Mouse (Mus musculus) G1E (cell line): ENCODE measurements around the gene Ndufc2. TPM values are rescaled to one million over a fixed set of nuclear protein-coding genes. Genes with fewer than 3 reads are reported as not detected.
"Not testable (repeated sequence)": the region's sequence is repeated elsewhere in the genome, so short reads cannot be mapped to it uniquely, and the experiment has no call there.

Experiments used
- ATAC-seq: 2 replicates; pipeline ENCODE4 v1.8.0; 2016; ENCODE audit warnings: mild to moderate bottlenecking; ENCODE audit not compliant: insufficient number of reproducible peaks, poor library complexity, low FRiP score, severe bottlenecking; ENCODE audit errors: extremely low read depth
- DNase-seq: peaks from one replicate; pipeline ENCODE4 v3.0.0; 2012; ENCODE audit warnings: low spot score
- H3K27me3 ChIP-seq: 2 replicates; pipeline ENCODE4 v1.6.1; 2012; ENCODE audit warnings: mild to moderate bottlenecking, low read length, inconsistent platforms; ENCODE audit not compliant: insufficient read depth
- H3K36me3 ChIP-seq: replicated peaks from 2 replicates; pipeline ENCODE3; 2012; ENCODE audit warnings: mild to moderate bottlenecking, inconsistent platforms
- H3K4me1 ChIP-seq: 2 replicates; pipeline ENCODE4 v1.6.1; 2012; ENCODE audit warnings: low read depth, low read length, inconsistent platforms, mixed read lengths; ENCODE audit not compliant: insufficient read depth
- H3K4me3 ChIP-seq: 2 replicates; pipeline ENCODE4 v1.5.1; 2012; ENCODE audit warnings: low read depth, mild to moderate bottlenecking, inconsistent platforms, low read length, moderate library complexity, mixed read lengths
- H3K9me3 ChIP-seq: replicated peaks from 2 replicates; pipeline ENCODE4 v1.6.1; 2012; ENCODE audit warnings: inconsistent platforms
- CTCF ChIP-seq: IDR thresholded peaks from 2 replicates; pipeline ENCODE4 v1.5.1; 2012; ENCODE audit warnings: low read depth, low read length, inconsistent platforms, mixed read lengths
- GATA1 ChIP-seq: IDR thresholded peaks from 2 replicates; pipeline ENCODE4 v1.6.1; 2012; ENCODE audit warnings: borderline replicate concordance, low read length, inconsistent platforms, mixed read lengths
- GATA2 ChIP-seq: IDR thresholded peaks from 2 replicates; pipeline ENCODE4 v1.6.1; 2012; ENCODE audit warnings: low read depth, low read length, inconsistent platforms, borderline replicate concordance
- POLR2AphosphoS5 ChIP-seq: IDR thresholded peaks from 2 replicates; pipeline ENCODE4 v1.6.1; 2012; ENCODE audit warnings: low read depth, low read length, inconsistent platforms; ENCODE audit not compliant: insufficient replicate concordance
- TAL1 ChIP-seq: conservative IDR thresholded peaks from 2 replicates; pipeline ENCODE4 v1.6.1; 2012; ENCODE audit warnings: low read depth, low read length, inconsistent platforms, mixed read lengths
- polyA plus RNA-seq: library from polyadenylated mRNA; stranded (reverse); fragments of >175 nt; gene quantifications from 2 replicates; pipeline ENCODE4 v1.2.3, GENCODE M21; 2012
- total RNA-seq, 2 experiments: library from RNA; stranded (forward) in 1 of 2; stranded (reverse) in 1 of 2; fragments of 200-1000 nt in 1 of 2; fragments of >200 nt in 1 of 2; fragmentation: Nextera tagmentation in 1 of 2; gene quantifications; 2 replicates each; pipeline ENCODE4 v1.2.3; 2014 to 2017

Ndufc2 gene
- total and polyA plus RNA-seq, 3 experiments: 149 to 297 (median 259) TPM

DNA sequence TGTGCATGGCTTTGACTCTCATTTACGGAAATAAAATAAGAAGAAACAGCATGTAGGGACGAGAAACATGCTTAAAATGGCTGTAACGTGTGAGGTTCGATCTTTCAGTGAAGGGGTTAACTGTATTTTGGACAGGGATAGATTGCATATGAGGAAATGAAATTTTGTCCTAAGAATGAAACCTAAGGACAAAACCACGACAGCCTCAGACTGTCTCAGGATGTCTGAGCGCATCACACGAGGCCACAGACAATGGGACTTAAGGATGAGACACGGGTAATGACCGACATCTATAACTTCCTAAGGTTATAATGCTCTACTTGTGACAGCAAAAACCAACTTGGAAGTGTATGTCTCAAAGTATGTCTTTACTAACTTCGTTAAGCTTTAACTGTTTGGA, 34.7 kb downstream of the Ndufc2 start:
- no peaks in the 10 kb centered on the region for H3K36me3 ChIP-seq
- H3K4me3 ChIP-seq: no peak overlapping the region
- TF ChIP-seq TAL1: no peak
- no peak for TF ChIP-seq GATA1
- no peak for TF ChIP-seq CTCF
- TF ChIP-seq GATA2: no peak
- TF ChIP-seq POLR2AphosphoS5: no peak
- H3K9me3 ChIP-seq: no peaks in the 10 kb centered on the region
- no peak for ATAC-seq
- no peaks in the 10 kb centered on the region for H3K4me1 ChIP-seq
- H3K27me3 ChIP-seq: peaks cover 16% of the 10 kb centered on the region
- DNase-seq: no peak

DNA sequence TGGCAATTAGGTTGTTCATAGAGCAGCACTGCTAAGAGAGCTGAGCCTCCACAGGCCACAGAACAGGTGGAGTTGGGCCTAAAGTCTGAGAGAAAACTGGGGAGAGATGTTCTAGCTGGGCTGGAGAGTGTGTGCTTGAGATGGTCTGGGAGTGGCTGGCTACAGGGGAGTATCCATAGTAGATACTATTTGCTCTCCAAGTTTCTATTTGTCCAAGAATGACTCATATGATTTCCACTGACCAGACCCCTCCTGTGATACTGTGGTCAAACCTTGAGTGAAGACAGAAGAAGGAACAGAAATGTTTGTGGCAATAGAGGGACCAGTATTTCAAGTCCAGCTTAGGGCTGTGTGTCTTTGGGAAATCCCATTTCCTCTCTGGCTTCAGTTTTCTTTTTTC, 39.2 kb downstream of the Ndufc2 start:
- TF ChIP-seq CTCF (no peak), TAL1 (no peak), POLR2AphosphoS5 (no peak), GATA2 (no peak), GATA1 (no peak)
- no peak overlapping the region for H3K4me3 ChIP-seq
- DNase-seq (no peak), ATAC-seq (no peak)
- H3K36me3 ChIP-seq: no peaks in the 10 kb centered on the region
- H3K9me3 ChIP-seq: peaks cover 6% of the 10 kb centered on the region; the same call in 1 of the 2 replicates
- no peaks in the 10 kb centered on the region for H3K4me1 ChIP-seq
- peaks cover 18% of the 10 kb centered on the region for H3K27me3 ChIP-seq

DNA sequence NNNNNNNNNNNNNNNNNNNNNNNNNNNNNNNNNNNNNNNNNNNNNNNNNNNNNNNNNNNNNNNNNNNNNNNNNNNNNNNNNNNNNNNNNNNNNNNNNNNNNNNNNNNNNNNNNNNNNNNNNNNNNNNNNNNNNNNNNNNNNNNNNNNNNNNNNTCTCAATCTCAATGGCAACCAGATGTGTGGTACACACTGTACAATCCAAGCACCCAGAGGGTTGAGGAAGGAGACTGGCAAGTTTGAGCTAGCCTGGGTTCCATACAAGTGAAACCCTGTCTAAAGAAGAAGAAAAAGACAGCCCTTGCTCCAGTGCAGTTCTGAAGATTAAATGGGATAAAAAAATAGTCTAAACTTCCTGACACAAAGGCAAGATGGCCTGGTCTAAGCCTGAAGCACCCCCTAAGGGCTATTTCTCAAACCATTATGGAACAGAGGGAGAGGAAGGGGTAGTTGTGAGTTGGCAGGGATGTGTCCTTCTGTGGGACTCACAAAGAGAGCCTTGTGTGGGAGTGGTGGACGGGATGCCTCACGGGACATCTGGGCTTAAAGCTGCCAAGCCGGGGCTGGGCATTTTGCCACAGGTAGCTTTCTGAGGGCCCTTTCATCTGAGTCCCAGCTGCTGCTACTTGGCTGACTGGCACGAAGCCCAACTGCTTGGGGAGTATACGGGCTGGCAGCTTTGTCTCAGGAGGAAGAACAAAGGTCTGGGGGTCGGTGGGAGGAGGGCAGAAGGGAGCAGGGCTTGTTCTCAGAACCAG, 46.5 kb downstream of the Ndufc2 start:
- ATAC-seq: no peak
- no peak for DNase-seq
- Histone ChIP-seq H3K27me3 (peaks cover 7% of the 10 kb centered on the region; the same call in 1 of the 2 replicates), H3K9me3 (no peaks in the 10 kb centered on the region; the same call in 1 of the 2 replicates), H3K36me3 (no peaks in the 10 kb centered on the region), H3K4me1 (no peaks in the 10 kb centered on the region), H3K4me3 (no peak overlapping the region)
- no peak for TF ChIP-seq POLR2AphosphoS5
- no peak for TF ChIP-seq GATA1
- TF ChIP-seq GATA2: no peak
- no peak for TF ChIP-seq CTCF

DNA sequence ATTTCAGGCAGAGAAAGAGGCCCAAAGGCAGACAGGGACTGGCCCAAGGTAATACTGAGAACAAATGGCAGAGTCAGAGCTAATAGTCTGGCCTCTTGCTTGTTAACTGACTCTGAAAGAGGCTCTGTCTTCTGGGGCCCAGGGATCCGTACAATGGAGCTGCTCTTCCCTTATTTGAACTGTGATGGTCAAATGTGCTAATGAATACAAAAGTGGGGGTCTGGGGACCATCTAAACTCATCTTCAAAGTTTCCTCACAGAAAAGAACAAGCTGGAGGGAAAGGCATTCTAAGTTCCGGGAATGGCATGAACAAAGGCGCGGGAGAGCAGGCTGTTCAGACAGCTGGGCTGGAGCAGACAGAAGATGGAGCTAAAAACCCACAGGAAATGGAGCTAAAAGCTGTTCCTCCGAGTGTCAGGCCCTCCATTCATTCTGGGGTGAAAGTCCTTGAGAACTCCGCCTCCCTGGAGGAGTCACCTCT, 47.3 kb downstream of the Ndufc2 start:
- Histone ChIP-seq H3K4me1 (no peaks in the 10 kb centered on the region), H3K4me3 (no peak overlapping the region), H3K36me3 (no peaks in the 10 kb centered on the region), H3K9me3 (no peaks in the 10 kb centered on the region), H3K27me3 (peaks cover 11% of the 10 kb centered on the region)
- TF ChIP-seq POLR2AphosphoS5 (no peak), TAL1 (no peak)
- ATAC-seq: no peak
- no peak for DNase-seq

DNA sequence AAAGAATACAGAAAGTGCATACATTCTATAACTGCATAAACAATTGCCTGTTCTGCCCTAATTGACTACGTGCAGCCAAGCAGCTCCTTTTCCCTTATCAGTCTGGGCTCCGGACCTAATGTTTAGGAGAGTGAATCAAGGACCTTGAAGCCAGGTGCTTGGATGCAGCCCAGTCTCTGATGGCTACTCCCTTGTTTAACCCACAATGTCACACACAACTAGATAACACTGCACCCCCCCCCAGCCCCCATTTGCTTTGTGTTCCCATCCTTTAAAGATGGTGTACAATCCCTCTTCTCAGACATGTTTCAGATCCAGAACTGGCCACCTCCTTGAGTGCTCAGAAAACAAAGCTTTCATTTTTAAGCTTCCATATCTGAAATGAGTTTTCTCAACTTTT, 51.2 kb downstream of the Ndufc2 start, which contains the start of gene Kctd14:
Kctd14 (plus strand) TSS at position 301 of the 400 bp plus-strand sequence.
- not testable (repeated sequence) for H3K4me3 ChIP-seq, ATAC-seq
- H3K27me3 ChIP-seq: peaks cover 38% of the 10 kb centered on the region

DNA sequence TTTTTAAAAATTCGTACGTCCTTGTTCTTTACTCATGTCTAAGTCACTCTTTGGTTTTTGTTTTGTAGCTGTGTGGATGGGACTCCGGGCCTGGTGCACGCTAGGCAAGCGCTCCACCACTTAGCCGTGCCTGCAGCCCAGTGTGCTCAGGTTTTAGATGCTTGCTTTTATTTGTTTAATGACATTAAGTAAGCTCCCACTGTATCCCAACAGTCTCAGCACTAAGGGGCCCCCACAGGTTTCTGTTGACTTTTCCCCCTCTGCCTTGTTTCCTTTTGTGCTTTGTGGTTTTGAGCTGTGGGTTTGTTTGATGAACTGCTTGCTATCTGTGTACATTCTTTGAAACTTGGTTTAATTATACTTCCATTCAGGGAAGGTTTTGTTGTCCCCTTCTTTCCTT, 52.4 kb downstream of the Ndufc2 start:
- no peak for DNase-seq
- TF ChIP-seq POLR2AphosphoS5: no peak
- no peak for TF ChIP-seq CTCF
- no peak for TF ChIP-seq GATA2
- no peak for TF ChIP-seq GATA1
- TF ChIP-seq TAL1: no peak
- no peak overlapping the region for H3K4me3 ChIP-seq

More for the DNA sequence above, 51.2 kb downstream of the Ndufc2 start, which contains the start of gene Kctd14:
- H3K9me3 ChIP-seq, H3K4me1 ChIP-seq, H3K36me3 ChIP-seq, DNase-seq: not testable (repeated sequence)

More for the DNA sequence above, 52.4 kb downstream of the Ndufc2 start:
- no peaks in the 10 kb centered on the region for H3K9me3 ChIP-seq
- no peaks in the 10 kb centered on the region for H3K36me3 ChIP-seq
- no peaks in the 10 kb centered on the region; the same call in 1 of the 2 replicates for H3K4me1 ChIP-seq
- ATAC-seq: no peak
- H3K27me3 ChIP-seq: peaks cover 35% of the 10 kb centered on the region
